Mouse (Mus musculus): ENCODE results near the gene Eno2. TPM values are rescaled to one million over a fixed set of nuclear protein-coding genes. Genes with fewer than 3 reads are reported as not detected.

The Eno2 gene
- 4.6 and 6.5 TPM in 2 replicates for polyA plus RNA-seq (2016; fragmentation: Nextera tagmentation; extraction: Ambion mirVana)

- H3K27me3 ChIP-seq (ENCODE audit: low read depth, poor library complexity, severe bottlenecking): peaks cover 78% of the 10 kb centered on the region
- DNase-seq (ENCODE audit: low spot score): peak; percentile 70
- no peaks in the 10 kb centered on the region for H3K9me3 ChIP-seq (replicated peaks)
- peak within 1 kb of the TSS; percentile 81 for H3K27ac ChIP-seq (replicated peaks)
- H3K4me3 ChIP-seq: peak within 1 kb of the TSS; percentile 58
- H3K36me3 ChIP-seq: no peaks in the 10 kb centered on the region
- peaks cover 40% of the 10 kb centered on the region for H3K4me1 ChIP-seq
- under 1% methylated on average over 52 of the region's 54 CpGs for WGBS
Observed at GRCm38 (mm10) chr6:124769101-124769765, at the start of gene Eno2. Eno2 (minus strand) TSS chr6:124769673.

GRCm38 (mm10) chr6:124817971-124818370 lies 48.5 kb upstream of the Eno2 start:
- H3K27ac ChIP-seq (replicated peaks): no peak overlapping the region
- H3K36me3 ChIP-seq: peaks cover 81% of the 10 kb centered on the region
- no peak overlapping the region for H3K4me3 ChIP-seq
- peaks cover 23% of the 10 kb centered on the region for H3K4me1 ChIP-seq
- no peaks in the 10 kb centered on the region for H3K27me3 ChIP-seq (ENCODE audit: low read depth, poor library complexity, severe bottlenecking)
- no peak for DNase-seq (ENCODE audit: low spot score)
- no peaks in the 10 kb centered on the region for H3K9me3 ChIP-seq (replicated peaks)
- WGBS: 93% methylated on average over 8 of the region's 8 CpGs

GRCm38 (mm10) chr6:124817563-124817962 lies 48.1 kb upstream of the Eno2 start:
- no peaks in the 10 kb centered on the region for H3K9me3 ChIP-seq (replicated peaks)
- no peaks in the 10 kb centered on the region for H3K27me3 ChIP-seq (ENCODE audit: low read depth, poor library complexity, severe bottlenecking)
- peaks cover 79% of the 10 kb centered on the region for H3K36me3 ChIP-seq
- no peak overlapping the region for H3K27ac ChIP-seq (replicated peaks)
- H3K4me1 ChIP-seq: peaks cover 27% of the 10 kb centered on the region
- 97% methylated on average over 8 of the region's 8 CpGs for WGBS
- no peak for DNase-seq (ENCODE audit: low spot score)
- no peak overlapping the region for H3K4me3 ChIP-seq

GRCm38 (mm10) chr6:124817125-124817524 lies 47.7 kb upstream of the Eno2 start:
- Histone ChIP-seq H3K27me3 (ENCODE audit: low read depth, poor library complexity, severe bottlenecking) (no peaks in the 10 kb centered on the region), H3K27ac (replicated peaks) (no peak overlapping the region), H3K4me1 (peaks cover 31% of the 10 kb centered on the region), H3K4me3 (no peak overlapping the region), H3K9me3 (replicated peaks) (no peaks in the 10 kb centered on the region), H3K36me3 (peaks cover 79% of the 10 kb centered on the region)
- 94% methylated on average over 11 of the region's 11 CpGs for WGBS
- no peak for DNase-seq (ENCODE audit: low spot score)

- H3K27me3 ChIP-seq (ENCODE audit: low read depth, poor library complexity, severe bottlenecking): no peaks in the 10 kb centered on the region
- H3K27ac ChIP-seq (replicated peaks): no peak overlapping the region
- peaks cover 36% of the 10 kb centered on the region for H3K4me1 ChIP-seq
- peaks cover 79% of the 10 kb centered on the region for H3K36me3 ChIP-seq
- no peak for DNase-seq (ENCODE audit: low spot score)
- 94% methylated on average over 4 of the region's 4 CpGs for WGBS
- H3K9me3 ChIP-seq (replicated peaks): no peaks in the 10 kb centered on the region
- H3K4me3 ChIP-seq: no peak overlapping the region
Observed at GRCm38 (mm10) chr6:124816611-124817010, 47.1 kb upstream of the Eno2 start.

- H3K4me3 ChIP-seq: peak overlapping the region; percentile 75
- H3K4me1 ChIP-seq: peaks cover 45% of the 10 kb centered on the region
- H3K27ac ChIP-seq (replicated peaks): peak overlapping the region; percentile 95
- H3K36me3 ChIP-seq: peaks cover 79% of the 10 kb centered on the region
- 80% methylated on average over 9 of the region's 9 CpGs for WGBS
- no peaks in the 10 kb centered on the region for H3K9me3 ChIP-seq (replicated peaks)
- H3K27me3 ChIP-seq (ENCODE audit: low read depth, poor library complexity, severe bottlenecking): no peaks in the 10 kb centered on the region
- DNase-seq (ENCODE audit: low spot score): no peak
Observed at GRCm38 (mm10) chr6:124814858-124815774, 45.6 kb upstream of the Eno2 start.

GRCm38 (mm10) chr6:124814448-124814847 lies 45.0 kb upstream of the Eno2 start:
- Histone ChIP-seq H3K27ac (replicated peaks) (peak overlapping the region; percentile 95), H3K9me3 (replicated peaks) (no peaks in the 10 kb centered on the region), H3K4me1 (peaks cover 51% of the 10 kb centered on the region), H3K27me3 (ENCODE audit: low read depth, poor library complexity, severe bottlenecking) (no peaks in the 10 kb centered on the region), H3K36me3 (peaks cover 77% of the 10 kb centered on the region), H3K4me3 (peak overlapping the region; percentile 75)
- no peak for DNase-seq (ENCODE audit: low spot score)
- 53% methylated on average over 8 of the region's 8 CpGs for whole genome bisulfite sequencing

GRCm38 (mm10) chr6:124813933-124814332 lies 44.5 kb upstream of the Eno2 start, which contains the start of gene Tpi1:
Tpi1 (minus strand) TSS chr6:124814296.
- H3K36me3 ChIP-seq: peaks cover 72% of the 10 kb centered on the region
- DNase-seq (ENCODE audit: low spot score): peak; percentile 88
- H3K9me3 ChIP-seq (replicated peaks): no peaks in the 10 kb centered on the region
- peak within 1 kb of the TSS; percentile 95 for H3K27ac ChIP-seq (replicated peaks)
- 1% methylated on average over 22 of the region's 22 CpGs for WGBS
- H3K4me3 ChIP-seq: peak within 1 kb of the TSS; percentile 75
- peaks cover 57% of the 10 kb centered on the region for H3K4me1 ChIP-seq
- no peaks in the 10 kb centered on the region for H3K27me3 ChIP-seq (ENCODE audit: low read depth, poor library complexity, severe bottlenecking)

GRCm38 (mm10) chr6:124813496-124813895 lies 44.0 kb upstream of the Eno2 start:
- H3K4me3 ChIP-seq: peak overlapping the region; percentile 75
- H3K27ac ChIP-seq (replicated peaks): peak overlapping the region; percentile 95
- peaks cover 61% of the 10 kb centered on the region for H3K4me1 ChIP-seq
- H3K27me3 ChIP-seq (ENCODE audit: low read depth, poor library complexity, severe bottlenecking): no peaks in the 10 kb centered on the region
- H3K9me3 ChIP-seq (replicated peaks): no peaks in the 10 kb centered on the region
- DNase-seq (ENCODE audit: low spot score): peak; percentile 71
- WGBS: under 1% methylated on average over 18 of the region's 18 CpGs
- peaks cover 68% of the 10 kb centered on the region for H3K36me3 ChIP-seq

- DNase-seq (ENCODE audit: low spot score): no peak
- H3K36me3 ChIP-seq: peaks cover 61% of the 10 kb centered on the region
- peaks cover 67% of the 10 kb centered on the region for H3K4me1 ChIP-seq
- H3K27ac ChIP-seq (replicated peaks): peak overlapping the region; percentile 95
- no peaks in the 10 kb centered on the region for H3K27me3 ChIP-seq (ENCODE audit: low read depth, poor library complexity, severe bottlenecking)
- no peaks in the 10 kb centered on the region for H3K9me3 ChIP-seq (replicated peaks)
- WGBS: 28% methylated on average over 9 of the region's 9 CpGs
- H3K4me3 ChIP-seq: peak overlapping the region; percentile 75
Observed at GRCm38 (mm10) chr6:124812848-124813247, 43.4 kb upstream of the Eno2 start.

- peaks cover 68% of the 10 kb centered on the region for H3K4me1 ChIP-seq
- H3K27me3 ChIP-seq (ENCODE audit: low read depth, poor library complexity, severe bottlenecking): no peaks in the 10 kb centered on the region
- H3K4me3 ChIP-seq: peak overlapping the region; percentile 75
- 87% methylated on average over 24 of the region's 24 CpGs for WGBS
- no peak for DNase-seq (ENCODE audit: low spot score)
- peaks cover 52% of the 10 kb centered on the region for H3K36me3 ChIP-seq
- H3K27ac ChIP-seq (replicated peaks): peak overlapping the region; percentile 95; the same call in 1 of the 2 replicates
- no peaks in the 10 kb centered on the region for H3K9me3 ChIP-seq (replicated peaks)
Observed at GRCm38 (mm10) chr6:124811701-124812560, 42.5 kb upstream of the Eno2 start.

- 84% methylated on average over 4 of the region's 4 CpGs for WGBS
Observed at GRCm38 (mm10) chr6:124811403-124811665, 41.9 kb upstream of the Eno2 start.

More at GRCm38 (mm10) chr6:124811403-124811665, 41.9 kb upstream of the Eno2 start:
- no peaks in the 10 kb centered on the region for H3K9me3 ChIP-seq (replicated peaks)
- H3K4me1 ChIP-seq: peaks cover 72% of the 10 kb centered on the region
- DNase-seq (ENCODE audit: low spot score): no peak
- H3K36me3 ChIP-seq: peaks cover 46% of the 10 kb centered on the region
- H3K27ac ChIP-seq (replicated peaks): no peak overlapping the region
- H3K27me3 ChIP-seq (ENCODE audit: low read depth, poor library complexity, severe bottlenecking): no peaks in the 10 kb centered on the region
- peak overlapping the region; percentile 75; the same call in 1 of the 2 replicates for H3K4me3 ChIP-seq
